In genomic region chr2:171693526-171693925, GRCm38 (mm10) we compare ENCODE assay signal across 13 mouse cellular contexts.
DNase-seq lines count a peak whose midpoint lies in the region.
"Had no signal": no experiment of that assay in that cellular context is flagged by ENCODE, and none has a peak within 500 bp of the region (broad histone marks: within the 10 kb centered on the region; RNA-seq: fewer than 3 reads in every experiment).

No protein-coding gene starts in this region.

- DNase-seq in heart, adult 11 months, result peak; percentile 74
- DNase-seq in heart, adult 8-10 months (ENCODE audit: low spot score), result no peak
- DNase-seq: adrenal gland, adult 2 months; adrenal gland, adult 8-10 months; adrenal gland, postnatal 10 days; adrenal gland, postnatal 14 days; adrenal gland, postnatal 25 days; adrenal gland, postnatal 36 days; B cell, adult 2 months; cerebellum, adult 11 months; cerebellum, adult 11-12 months; cerebellum, adult 18-20 months; cerebellum, adult 2 months had no signal
